Mouse (Mus musculus): ENCODE measurements around the gene Ntn4. TPM values are rescaled to one million over a fixed set of nuclear protein-coding genes. Genes with fewer than 3 reads are reported as not detected.

The Ntn4 gene
- polyA plus RNA-seq, 1 experiment from 2014 or later, result 4.3 TPM

GRCm38 (mm10) chr10:93700589-93701363, 60.3 kb downstream of the Ntn4 start:
- Histone ChIP-seq H3K4me1 (replicated peaks; ENCODE audit: control insufficient read depth, insufficient read depth, low read length) (no peaks in the 10 kb centered on the region), H3K27me3 (ENCODE audit: control insufficient read depth, insufficient read depth, low read length) (no peaks in the 10 kb centered on the region), H3K9ac (ENCODE audit: low read depth, low read length) (no peak overlapping the region), H3K4me3 (ENCODE audit: low read depth, low read length) (no peak overlapping the region), H3K9me3 (ENCODE audit: control insufficient read depth, low read length) (no peaks in the 10 kb centered on the region), H3K36me3 (ENCODE audit: control insufficient read depth, insufficient read depth, low read length) (no peaks in the 10 kb centered on the region), H3K4me2 (replicated peaks; ENCODE audit: low read depth, low read length) (no peak overlapping the region), H3K27ac (ENCODE audit: low read depth, low read length) (no peak overlapping the region)
- DNase-seq (ENCODE audit: low spot score), result no peak
- WGBS, result 83% methylated on average over 21 of the region's 21 CpGs
- no peak for ATAC-seq (ENCODE audit: low FRiP score)

GRCm38 (mm10) chr10:93703946-93704345, 63.5 kb downstream of the Ntn4 start:
- no peak for DNase-seq (ENCODE audit: low spot score)
- ATAC-seq (ENCODE audit: low FRiP score), result no peak
- H3K4me1 ChIP-seq (replicated peaks; ENCODE audit: control insufficient read depth, insufficient read depth, low read length), result no peaks in the 10 kb centered on the region
- H3K9ac ChIP-seq (ENCODE audit: low read depth, low read length), result no peak overlapping the region
- no peaks in the 10 kb centered on the region for H3K27me3 ChIP-seq (ENCODE audit: control insufficient read depth, insufficient read depth, low read length)
- no peaks in the 10 kb centered on the region for H3K36me3 ChIP-seq (ENCODE audit: control insufficient read depth, insufficient read depth, low read length)
- no peak overlapping the region for H3K4me2 ChIP-seq (replicated peaks; ENCODE audit: low read depth, low read length)
- no peaks in the 10 kb centered on the region for H3K9me3 ChIP-seq (ENCODE audit: control insufficient read depth, low read length)
- WGBS, result 92% methylated on average over 4 of the region's 4 CpGs
- H3K4me3 ChIP-seq (ENCODE audit: low read depth, low read length), result no peak overlapping the region
- no peak overlapping the region for H3K27ac ChIP-seq (ENCODE audit: low read depth, low read length)

GRCm38 (mm10) chr10:93707149-93708075, 66.9 kb downstream of the Ntn4 start:
- no peaks in the 10 kb centered on the region for H3K9me3 ChIP-seq (ENCODE audit: control insufficient read depth, low read length)
- ATAC-seq (ENCODE audit: low FRiP score), result no peak
- WGBS, result 68% methylated on average over 21 of the region's 21 CpGs
- no peak overlapping the region for H3K9ac ChIP-seq (ENCODE audit: low read depth, low read length)
- H3K27ac ChIP-seq (ENCODE audit: low read depth, low read length), result no peak overlapping the region
- no peaks in the 10 kb centered on the region for H3K27me3 ChIP-seq (ENCODE audit: control insufficient read depth, insufficient read depth, low read length)
- no peaks in the 10 kb centered on the region for H3K4me1 ChIP-seq (replicated peaks; ENCODE audit: control insufficient read depth, insufficient read depth, low read length)
- no peak for DNase-seq (ENCODE audit: low spot score)
- peaks cover 10% of the 10 kb centered on the region for H3K36me3 ChIP-seq (ENCODE audit: control insufficient read depth, insufficient read depth, low read length)
- H3K4me2 ChIP-seq (replicated peaks; ENCODE audit: low read depth, low read length), result no peak overlapping the region
- H3K4me3 ChIP-seq (ENCODE audit: low read depth, low read length), result no peak overlapping the region

- H3K9ac ChIP-seq (ENCODE audit: low read depth, low read length), result no peak overlapping the region
Measured at GRCm38 (mm10) chr10:93708076-93708473, 67.6 kb downstream of the Ntn4 start.

GRCm38 (mm10) chr10:93708515-93708914, 68.0 kb downstream of the Ntn4 start:
- Histone ChIP-seq H3K4me2 (replicated peaks; ENCODE audit: low read depth, low read length) (no peak overlapping the region), H3K4me3 (ENCODE audit: low read depth, low read length) (no peak overlapping the region), H3K4me1 (replicated peaks; ENCODE audit: control insufficient read depth, insufficient read depth, low read length) (no peaks in the 10 kb centered on the region), H3K27me3 (ENCODE audit: control insufficient read depth, insufficient read depth, low read length) (no peaks in the 10 kb centered on the region), H3K9ac (ENCODE audit: low read depth, low read length) (no peak overlapping the region), H3K9me3 (ENCODE audit: control insufficient read depth, low read length) (no peaks in the 10 kb centered on the region), H3K27ac (ENCODE audit: low read depth, low read length) (no peak overlapping the region), H3K36me3 (ENCODE audit: control insufficient read depth, insufficient read depth, low read length) (peaks cover 10% of the 10 kb centered on the region)
- WGBS, result 88% methylated on average over 5 of the region's 5 CpGs
- DNase-seq (ENCODE audit: low spot score) (no peak), ATAC-seq (ENCODE audit: low FRiP score) (no peak)

More at GRCm38 (mm10) chr10:93708076-93708473, 67.6 kb downstream of the Ntn4 start:
- H3K27me3 ChIP-seq (ENCODE audit: control insufficient read depth, insufficient read depth, low read length), result no peaks in the 10 kb centered on the region
- DNase-seq (ENCODE audit: low spot score) (no peak), ATAC-seq (ENCODE audit: low FRiP score) (no peak)
- WGBS, result 87% methylated on average over 6 of the region's 6 CpGs
- no peak overlapping the region for H3K27ac ChIP-seq (ENCODE audit: low read depth, low read length)
- no peaks in the 10 kb centered on the region for H3K4me1 ChIP-seq (replicated peaks; ENCODE audit: control insufficient read depth, insufficient read depth, low read length)
- peaks cover 10% of the 10 kb centered on the region for H3K36me3 ChIP-seq (ENCODE audit: control insufficient read depth, insufficient read depth, low read length)
- H3K4me3 ChIP-seq (ENCODE audit: low read depth, low read length), result no peak overlapping the region
- H3K9me3 ChIP-seq (ENCODE audit: control insufficient read depth, low read length), result no peaks in the 10 kb centered on the region
- no peak overlapping the region for H3K4me2 ChIP-seq (replicated peaks; ENCODE audit: low read depth, low read length)

- no peak overlapping the region for H3K27ac ChIP-seq (ENCODE audit: low read depth, low read length)
- ATAC-seq (ENCODE audit: low FRiP score) (no peak), DNase-seq (ENCODE audit: low spot score) (no peak)
- no peaks in the 10 kb centered on the region for H3K27me3 ChIP-seq (ENCODE audit: control insufficient read depth, insufficient read depth, low read length)
- no peaks in the 10 kb centered on the region for H3K4me1 ChIP-seq (replicated peaks; ENCODE audit: control insufficient read depth, insufficient read depth, low read length)
- no peaks in the 10 kb centered on the region for H3K9me3 ChIP-seq (ENCODE audit: control insufficient read depth, low read length)
- peaks cover 10% of the 10 kb centered on the region for H3K36me3 ChIP-seq (ENCODE audit: control insufficient read depth, insufficient read depth, low read length)
- H3K4me2 ChIP-seq (replicated peaks; ENCODE audit: low read depth, low read length), result no peak overlapping the region
- H3K4me3 ChIP-seq (ENCODE audit: low read depth, low read length), result no peak overlapping the region
- WGBS, result 89% methylated on average over 8 of the region's 8 CpGs
- H3K9ac ChIP-seq (ENCODE audit: low read depth, low read length), result no peak overlapping the region
Measured at GRCm38 (mm10) chr10:93709536-93709935, 69.1 kb downstream of the Ntn4 start.

GRCm38 (mm10) chr10:93721625-93722337, 81.3 kb downstream of the Ntn4 start:
- no peak for ATAC-seq (ENCODE audit: low FRiP score)
- Histone ChIP-seq H3K36me3 (ENCODE audit: control insufficient read depth, insufficient read depth, low read length) (no peaks in the 10 kb centered on the region), H3K27me3 (ENCODE audit: control insufficient read depth, insufficient read depth, low read length) (no peaks in the 10 kb centered on the region), H3K9ac (ENCODE audit: low read depth, low read length) (no peak overlapping the region), H3K4me1 (replicated peaks; ENCODE audit: control insufficient read depth, insufficient read depth, low read length) (0 out of 2 replicates have a peak, but pooled peaks cover 3% of the 10 kb centered on the region), H3K4me2 (replicated peaks; ENCODE audit: low read depth, low read length) (no peak overlapping the region), H3K9me3 (ENCODE audit: control insufficient read depth, low read length) (no peaks in the 10 kb centered on the region), H3K4me3 (ENCODE audit: low read depth, low read length) (no peak overlapping the region), H3K27ac (ENCODE audit: low read depth, low read length) (no peak overlapping the region)
- no peak for DNase-seq (ENCODE audit: low spot score)
- 87% methylated on average over 5 of the region's 5 CpGs for WGBS

GRCm38 (mm10) chr10:93723942-93724542, 83.6 kb downstream of the Ntn4 start:
- ATAC-seq (ENCODE audit: low FRiP score) (peak; percentile 33; the same call in 1 of the 2 replicates), DNase-seq (ENCODE audit: low spot score) (peak; percentile 42)
- WGBS, result 9% methylated on average over 11 of the region's 11 CpGs
- Histone ChIP-seq H3K4me3 (ENCODE audit: low read depth, low read length) (no peak overlapping the region), H3K9me3 (ENCODE audit: control insufficient read depth, low read length) (no peaks in the 10 kb centered on the region), H3K36me3 (ENCODE audit: control insufficient read depth, insufficient read depth, low read length) (no peaks in the 10 kb centered on the region), H3K4me2 (replicated peaks; ENCODE audit: low read depth, low read length) (no peak overlapping the region), H3K9ac (ENCODE audit: low read depth, low read length) (no peak overlapping the region), H3K27ac (ENCODE audit: low read depth, low read length) (peak overlapping the region; percentile 9; the same call in 1 of the 2 replicates), H3K4me1 (replicated peaks; ENCODE audit: control insufficient read depth, insufficient read depth, low read length) (0 out of 2 replicates have a peak, but pooled peaks cover 3% of the 10 kb centered on the region), H3K27me3 (ENCODE audit: control insufficient read depth, insufficient read depth, low read length) (no peaks in the 10 kb centered on the region)

Measured in hindbrain, embryonic 11.5 days (tissue).